Mouse (Mus musculus) CH12.LX (cell line): ENCODE data around the gene Pex7. TPM values are rescaled to one million over a fixed set of nuclear protein-coding genes. Genes with fewer than 3 reads are reported as not detected.
A peak's percentile ranks its signal among the peaks of the same experiment; 100 is the strongest.

Source experiments
- DNase-seq: peaks from one replicate; pipeline ENCODE4 v3.0.0-alpha.2; 2013; ENCODE audit errors: extremely low read depth
- H3K27ac ChIP-seq: 2 replicates; pipeline ENCODE4 v1.5.1; 2012; ENCODE audit warnings: low read depth, mild to moderate bottlenecking, control low read depth, moderate library complexity; ENCODE audit not compliant: insufficient read depth
- H3K27me3 ChIP-seq: replicated peaks from 2 replicates; pipeline ENCODE3; 2012; ENCODE audit warnings: inconsistent platforms
- H3K36me3 ChIP-seq, 2 experiments: replicated peaks in 1 of 2; 2 replicates each; pipeline versions ENCODE3 to v1.6.1; 2012; ENCODE audit warnings: inconsistent platforms in 1 of 2, low read length in 1 of 2, mild to moderate bottlenecking in 1 of 2, mixed read lengths in 1 of 2, moderate library complexity in 1 of 2; ENCODE audit not compliant: control insufficient read depth in 1 of 2, insufficient read depth in 1 of 2
- H3K4me1 ChIP-seq, 2 experiments: 2 replicates each; pipeline ENCODE4 v1.6.1; 2012; ENCODE audit warnings: inconsistent platforms in 1 of 2, moderate library complexity in 1 of 2; ENCODE audit not compliant: insufficient read depth in 2 of 2, control insufficient read depth in 1 of 2
- H3K4me2 ChIP-seq: 2 replicates; pipeline ENCODE4 v1.6.1; 2012; ENCODE audit warnings: low read depth, mild to moderate bottlenecking, control low read depth; ENCODE audit not compliant: poor library complexity, insufficient read depth, severe bottlenecking
- H3K4me3 ChIP-seq, 3 experiments: fragments of 150-350 bp in 1 of 3; sonication (generic) in 1 of 3; replicated peaks in 1 of 3; 2 replicates each; pipeline versions ENCODE3 to v1.5.1; 2011 to 2012; ENCODE audit warnings: low read depth in 2 of 3, low read length in 2 of 3, mild to moderate bottlenecking in 2 of 3, moderate library complexity in 2 of 3, control low read depth in 1 of 3, improper control_type of control experiment in 1 of 3, inconsistent platforms in 1 of 3, mixed read lengths in 1 of 3; ENCODE audit not compliant: poor library complexity in 1 of 3
- H3K79me2 ChIP-seq: replicated peaks from 2 replicates; pipeline ENCODE4 v1.6.1; 2012; ENCODE audit warnings: mild to moderate bottlenecking, moderate library complexity; ENCODE audit not compliant: control insufficient read depth, poor library complexity, insufficient read depth, severe bottlenecking; ENCODE audit errors: extremely low read depth
- H3K9ac ChIP-seq: 2 replicates; pipeline ENCODE4 v1.6.1; 2012; ENCODE audit warnings: low read depth, mild to moderate bottlenecking, control low read depth, moderate library complexity; ENCODE audit not compliant: insufficient read depth
- H3K9me3 ChIP-seq: replicated peaks from 2 replicates; pipeline ENCODE3; 2012; ENCODE audit warnings: low read length, inconsistent platforms, mixed read lengths
- BHLHE40 ChIP-seq: IDR thresholded peaks from 2 replicates; pipeline ENCODE4 v1.6.1; 2011; ENCODE audit warnings: mild to moderate bottlenecking, low read depth, low read length, improper control_type of control experiment
- CHD2 ChIP-seq: IDR thresholded peaks from 2 replicates; pipeline ENCODE4 v1.6.1; 2011; ENCODE audit warnings: low read length, improper control_type of control experiment
- CTCF ChIP-seq, 2 experiments: IDR thresholded peaks in 1 of 2; conservative IDR thresholded peaks in 1 of 2; 2 replicates each; pipeline ENCODE4 v1.5.1; 2011 to 2012; ENCODE audit warnings: low read depth in 2 of 2, low read length in 2 of 2, improper control_type of control experiment in 1 of 2, inconsistent platforms in 1 of 2, mild to moderate bottlenecking in 1 of 2, moderate library complexity in 1 of 2
- E2F4 ChIP-seq: IDR thresholded peaks from 2 replicates; pipeline ENCODE4 v1.6.1; 2011; ENCODE audit warnings: low read depth, low read length, improper control_type of control experiment; ENCODE audit not compliant: insufficient replicate concordance
- ELF1 ChIP-seq: IDR thresholded peaks from 2 replicates; pipeline ENCODE4 v1.6.1; 2014; ENCODE audit warnings: low read depth, mild to moderate bottlenecking, inconsistent platforms, low read length, improper control_type of control experiment
- ETS1 ChIP-seq: conservative IDR thresholded peaks from 2 replicates; pipeline ENCODE4 v1.6.1; 2012; ENCODE audit warnings: low read depth, mild to moderate bottlenecking, inconsistent platforms, low read length, improper control_type of control experiment, moderate library complexity
- HCFC1 ChIP-seq: IDR thresholded peaks from 2 replicates; pipeline ENCODE4 v1.6.1; 2012; ENCODE audit warnings: low read depth, mild to moderate bottlenecking, inconsistent platforms, low read length, improper control_type of control experiment
- IRF4 ChIP-seq: IDR thresholded peaks from 2 replicates; pipeline ENCODE4 v1.6.1; 2014; ENCODE audit warnings: low read depth, mild to moderate bottlenecking, inconsistent platforms, low read length, improper control_type of control experiment
- JUN ChIP-seq: IDR thresholded peaks from 2 replicates; pipeline ENCODE4 v1.6.1; 2011; ENCODE audit warnings: low read depth, mild to moderate bottlenecking, low read length, improper control_type of control experiment, moderate library complexity; ENCODE audit not compliant: insufficient read depth
- JUND ChIP-seq: conservative IDR thresholded peaks from 2 replicates; pipeline ENCODE4 v1.6.1; 2011; ENCODE audit warnings: low read depth, low read length, improper control_type of control experiment
- KAT2A ChIP-seq: IDR thresholded peaks from 2 replicates; pipeline ENCODE4 v1.6.1; 2012; ENCODE audit warnings: low read length, improper control_type of control experiment, inconsistent platforms; ENCODE audit not compliant: insufficient replicate concordance
- MEF2A ChIP-seq: IDR thresholded peaks from 2 replicates; pipeline ENCODE4 v1.6.1; 2014; ENCODE audit warnings: low read depth, mild to moderate bottlenecking, inconsistent platforms, low read length, improper control_type of control experiment, borderline replicate concordance
- MYC ChIP-seq: IDR thresholded peaks from 2 replicates; pipeline ENCODE4 v1.6.1; 2011; ENCODE audit warnings: low read depth, mild to moderate bottlenecking, improper control_type of control experiment, low read length
- NELFE ChIP-seq: IDR thresholded peaks from 2 replicates; pipeline ENCODE4 v1.6.1; 2011; ENCODE audit warnings: low read depth, low read length, improper control_type of control experiment
- NRF1 ChIP-seq: IDR thresholded peaks from 2 replicates; pipeline ENCODE4 v1.6.1; 2014; ENCODE audit warnings: low read depth, mild to moderate bottlenecking, inconsistent platforms, low read length, improper control_type of control experiment, moderate library complexity
- PAX5 ChIP-seq: IDR thresholded peaks from 2 replicates; pipeline ENCODE4 v1.6.1; 2012; ENCODE audit warnings: low read length, inconsistent platforms, mixed read lengths
- POLR2A ChIP-seq: IDR thresholded peaks from 2 replicates; pipeline ENCODE4 v1.6.1; 2011; ENCODE audit warnings: low read depth, mild to moderate bottlenecking, improper control_type of control experiment, low read length
- RAD21 ChIP-seq: IDR thresholded peaks from 2 replicates; pipeline ENCODE4 v1.6.1; 2011; ENCODE audit warnings: low read depth, mild to moderate bottlenecking, low read length, improper control_type of control experiment, moderate library complexity
- RCOR1 ChIP-seq: conservative IDR thresholded peaks from 2 replicates; pipeline ENCODE4 v1.6.1; 2012; ENCODE audit warnings: low read depth, mild to moderate bottlenecking, inconsistent platforms, low read length, improper control_type of control experiment
- SIN3A ChIP-seq: IDR thresholded peaks from 2 replicates; pipeline ENCODE4 v1.6.1; 2012; ENCODE audit warnings: low read length, improper control_type of control experiment, inconsistent platforms
- SMC3 ChIP-seq: IDR thresholded peaks from 2 replicates; pipeline ENCODE4 v1.6.1; 2011; ENCODE audit warnings: low read depth, low read length, improper control_type of control experiment
- TCF12 ChIP-seq: IDR thresholded peaks from 2 replicates; pipeline ENCODE4 v1.6.1; 2014; ENCODE audit warnings: low read depth, mild to moderate bottlenecking, inconsistent platforms, low read length, improper control_type of control experiment
- ZKSCAN1 ChIP-seq: IDR thresholded peaks from 2 replicates; pipeline ENCODE4 v1.6.1; 2012; ENCODE audit warnings: low read depth, inconsistent platforms, low read length, improper control_type of control experiment, borderline replicate concordance
- ZNF384 ChIP-seq: IDR thresholded peaks from 2 replicates; pipeline ENCODE4 v1.6.1; 2012; ENCODE audit warnings: low read depth, low read length, improper control_type of control experiment, inconsistent platforms
- dilution Hi-C: fragments of 300-500 bp; cut with MboI; formaldehyde crosslinking; loops from 2 replicates; pipeline ENCODE4 v1.14.3; 2020; ENCODE audit warnings: low sequenced_read_pairs; ENCODE audit not compliant: extremely low pct_unique_long_range_greater_than_20kb, extremely low pct_ligation_motif_present
- in situ Hi-C: fragments of 300-500 bp; cut with MboI; formaldehyde crosslinking; loops from 3 replicates; pipeline ENCODE4 v1.14.3; 2019; ENCODE audit warnings: low sequenced_read_pairs, low pct_ligation_motif_present, low pct_unique_long_range_greater_than_20kb, mixed read lengths
- polyA plus RNA-seq: library from polyadenylated mRNA; unstranded; fragments of >175 nt; gene quantifications from 2 replicates; pipeline ENCODE4 v1.2.1, GENCODE M21; 2012; ENCODE audit warnings: low read depth; ENCODE audit not compliant: insufficient read length
- total RNA-seq, 2 experiments: library from RNA; depleted of rRNA; stranded (reverse); fragments of 300-350 nt in 1 of 2; fragments of >200 nt in 1 of 2; gene quantifications; 2 replicates each; pipeline ENCODE4 v1.2.3; 2012 to 2014

Gene Pex7
- total RNA-seq (2012; rRNA removed) (26.5 and 28.0 TPM in 2 replicates), total RNA-seq (2014; rRNA removed) (53.1 and 53.6 TPM in 2 replicates), polyA plus RNA-seq (30.2 and 32.4 TPM in 2 replicates)

DNA sequence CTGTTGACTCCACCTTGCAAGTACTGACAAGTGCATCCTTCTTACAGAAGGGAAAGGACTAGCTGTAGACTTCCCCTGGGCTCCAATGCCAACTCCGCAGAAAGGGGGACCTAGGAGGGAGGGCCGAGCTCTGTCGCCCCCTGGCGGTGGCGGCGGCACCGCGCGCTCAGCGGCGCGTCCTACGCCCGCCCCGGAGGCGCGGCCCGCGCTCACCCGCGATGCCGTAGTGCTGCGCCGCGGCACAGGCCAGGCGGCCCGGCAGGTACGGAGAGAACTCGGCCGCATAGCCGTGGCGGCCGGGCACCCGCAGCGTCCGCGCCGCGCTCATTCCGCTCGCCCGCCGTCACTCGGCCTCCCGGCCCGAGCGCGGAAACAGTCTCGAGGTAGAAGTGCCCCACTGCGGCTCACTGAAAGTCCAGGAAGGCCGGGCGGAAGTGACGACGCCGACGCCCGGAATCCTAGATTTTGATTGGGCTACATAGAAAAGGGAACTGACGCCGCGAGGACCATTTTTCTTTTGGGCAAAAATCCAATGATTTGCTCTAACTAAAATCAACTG is at the start of gene Pex7:
Gene Pex7, minus strand, starts transcription at position 444 of the 559 bp plus-strand sequence.
- TF ChIP-seq E2F4, result no peak
- TF ChIP-seq SMC3, result peak; percentile 64
- TF ChIP-seq PAX5, result no peak
- peak; percentile 46; the same call in 1 of the 2 replicates for TF ChIP-seq NRF1
- peak; percentile 54 for TF ChIP-seq IRF4
- peak; percentile 90 for TF ChIP-seq ELF1
- TF ChIP-seq HCFC1, result peak; percentile 96
- TF ChIP-seq TCF12, result peak; percentile 58
- 0 out of 2 replicates have a peak, but pooled peaks have one; percentile 53 for TF ChIP-seq RCOR1
- TF ChIP-seq ZNF384, result peak; percentile 14; the same call in 1 of the 2 replicates
- peak; percentile 83 for TF ChIP-seq POLR2A
- peak; percentile 47 for TF ChIP-seq RAD21
- TF ChIP-seq ETS1, result no peak
- TF ChIP-seq KAT2A, result peak; percentile 88
- TF ChIP-seq CHD2, result peak; percentile 70; the same call in 1 of the 2 replicates
- TF ChIP-seq NELFE, result peak; percentile 72
- no peak for TF ChIP-seq MYC
- peak; percentile 54; the same call in 1 of the 2 replicates for TF ChIP-seq MEF2A
- 0 out of 2 replicates have a peak, but pooled peaks have one; percentile 17 for TF ChIP-seq BHLHE40
- TF ChIP-seq SIN3A, result peak; percentile 29; the same call in 1 of the 2 replicates
- no peak; the same call in 1 of the 2 replicates for TF ChIP-seq JUND
- TF ChIP-seq ZKSCAN1, result no peak
- TF ChIP-seq CTCF (conservative IDR thresholded peaks at IDR 0.05 in 1 of 2, IDR thresholded peaks at IDR 0.05 in 1 of 2; ENCODE audit: low read depth in 2 of 2, low read length in 2 of 2), result peak; percentile 54 to 89
- TF ChIP-seq JUN, result no peak
- Histone ChIP-seq H3K4me2 (peak within 1 kb of the TSS; percentile 82), H3K27me3 (no peaks in the 10 kb centered on the region), H3K9ac (peak within 1 kb of the TSS; percentile 96), H3K27ac (peak within 1 kb of the TSS; percentile 92), H3K4me3 (peak within 1 kb of the TSS; percentile 51 to 96 (median 73)), H3K4me1 (peaks cover 0 to 25% of the 10 kb centered on the region in 2 experiments; a peak in 2 of 4 replicates), H3K79me2 (no peaks in the 10 kb centered on the region), H3K36me3 (peaks cover 0 to 26% of the 10 kb centered on the region in 2 experiments), H3K9me3 (no peaks in the 10 kb centered on the region)
- dilution Hi-C loops, result no loop called here
- in situ Hi-C loops, result no loop called here
- DNase-seq, result peak; percentile 93
